ENCODE assay signal across 16 mouse cellular contexts in the genomic region with DNA sequence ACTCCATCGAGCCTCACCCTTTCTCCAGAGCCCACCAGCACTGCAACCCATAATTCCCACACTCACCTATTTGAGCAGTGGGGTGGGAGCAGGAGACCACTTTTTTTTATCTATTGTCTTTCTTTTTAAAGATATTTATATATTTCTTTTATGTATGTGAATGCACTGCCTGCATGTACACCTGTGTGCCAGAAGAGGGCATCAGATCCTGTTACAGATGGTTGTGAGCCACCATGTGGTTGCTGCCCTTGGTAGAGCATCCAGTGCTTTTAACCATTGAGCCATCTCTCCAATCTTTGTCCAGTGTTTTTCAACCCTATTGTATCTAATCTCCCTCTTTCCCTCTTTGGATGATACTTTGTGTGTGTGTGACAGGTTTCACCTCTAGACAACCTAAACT.
A peak's percentile ranks its signal among the peaks of the same experiment; 100 is the strongest.
DNase-seq lines count a peak whose midpoint lies in the region; TF ChIP-seq lines count a peak whose summit lies in the region.
"Had no signal": no experiment of that assay in that cellular context is flagged by ENCODE, and none has a peak within 500 bp of the region (broad histone marks: within the 10 kb centered on the region; RNA-seq: fewer than 3 reads in every experiment).

No protein-coding gene starts in this region.

- intact Hi-C loops in left cerebral cortex, adult 2 months (cut with DNase I), result no loop called here
- intact Hi-C loops in left cerebral cortex, postnatal 4 days (cut with DNase I), result no loop called here

- dilution Hi-C loops in CH12.LX (cut with MboI; ENCODE audit: extremely low pct_ligation_motif_present, extremely low pct_unique_long_range_greater_than_20kb, low sequenced_read_pairs), result no loop called here

- H3K36me3 ChIP-seq in CH12.LX (replicated peaks in 1 of 2; ENCODE audit: control insufficient read depth in 1 of 2, insufficient read depth in 1 of 2, low read length in 1 of 2), result no peaks in the 10 kb centered on the region
- H3K36me3 ChIP-seq: hindbrain, embryonic 15.5 days; limb, embryonic 12.5 days; midbrain, embryonic 12.5 days had no signal

- 0 out of 2 replicates have a peak, but pooled peaks have one; percentile 11 for TF ChIP-seq CTCF in cerebellum, adult 2 months (IDR thresholded peaks at IDR 0.05; ENCODE audit: borderline replicate concordance, insufficient read depth, low read depth, low read length)
- peak; percentile 16 for TF ChIP-seq CTCF in left cerebral cortex, adult 2 months (IDR thresholded peaks at IDR 0.05)
- peak in 1 of 2 experiments; percentile 70; a peak in 2 of 4 replicates for TF ChIP-seq CTCF in CH12.LX (conservative IDR thresholded peaks at IDR 0.05 in 1 of 2, IDR thresholded peaks at IDR 0.05 in 1 of 2; ENCODE audit: low read depth in 2 of 2, low read length in 2 of 2)

- no peak overlapping the region for H3K4me3 ChIP-seq in cerebellum, adult 2 months (replicated peaks; ENCODE audit: insufficient read depth, low read depth, low read length)
- H3K4me3 ChIP-seq in left cerebral cortex, adult 2 months, result no peak overlapping the region
- H3K4me3 ChIP-seq in CH12.LX (replicated peaks in 1 of 3; ENCODE audit: low read depth in 2 of 3, low read length in 2 of 3, poor library complexity in 1 of 3), result no peak overlapping the region
- H3K4me3 ChIP-seq: hindbrain, embryonic 15.5 days; limb, embryonic 12.5 days; midbrain, embryonic 12.5 days had no signal

- H3K4me2 ChIP-seq in CH12.LX (ENCODE audit: insufficient read depth, low read depth, poor library complexity, severe bottlenecking), result no peak overlapping the region
- H3K4me2 ChIP-seq: hindbrain, embryonic 15.5 days; limb, embryonic 12.5 days; midbrain, embryonic 12.5 days had no signal

- peaks cover 4% of the 10 kb centered on the region for H3K9me3 ChIP-seq in CH12.LX (replicated peaks; ENCODE audit: low read length)
- H3K9me3 ChIP-seq: hindbrain, embryonic 15.5 days; limb, embryonic 12.5 days; midbrain, embryonic 12.5 days had no signal

- no peaks in the 10 kb centered on the region for H3K79me2 ChIP-seq in CH12.LX (replicated peaks; ENCODE audit: control insufficient read depth, extremely low read depth, insufficient read depth, poor library complexity, severe bottlenecking)

- peak; percentile 41 for TF ChIP-seq RAD21 in CH12.LX (IDR thresholded peaks at IDR 0.05; ENCODE audit: low read depth, low read length)

- DNase-seq in cerebellum, adult 2 months, result no peak
- no peak for DNase-seq in cerebellum, adult 9-10 months
- no peak for DNase-seq in left cerebral cortex, adult 2 months (ENCODE audit: extremely low spot score in 1 of 2, low spot score in 2 of 2)
- no peak for DNase-seq in left cerebral cortex, postnatal 4 days
- peak; percentile 6 for DNase-seq in CH12.LX (ENCODE audit: extremely low read depth)
- peak; percentile 40 for DNase-seq in ZHBTc4 (ENCODE audit: low read depth, low spot score)
- no peak for DNase-seq in spleen, adult 18-20 months
- DNase-seq in embryo, embryonic 10 days (ENCODE audit: low spot score), result no peak
- DNase-seq: cerebellum, adult 18-20 months; embryo, embryonic 11 days; kidney, postnatal 10 days; lung, postnatal 14 days; right cerebral cortex, postnatal 25 days had no signal

- H3K27me3 ChIP-seq in cerebellum, adult 2 months (ENCODE audit: control insufficient read depth, insufficient read depth, low read length), result no peaks in the 10 kb centered on the region
- H3K27me3 ChIP-seq in CH12.LX (replicated peaks), result no peaks in the 10 kb centered on the region
- H3K27me3 ChIP-seq: hindbrain, embryonic 15.5 days; limb, embryonic 12.5 days; midbrain, embryonic 12.5 days had no signal

- no peak for TF ChIP-seq EP300 in CH12.LX (IDR thresholded peaks at IDR 0.05; ENCODE audit: low read length)

- TF ChIP-seq POLR2A in cerebellum, adult 2 months (IDR thresholded peaks at IDR 0.05; ENCODE audit: borderline replicate concordance, insufficient read depth, low read length), result no peak
- TF ChIP-seq POLR2A in CH12.LX (IDR thresholded peaks at IDR 0.05; ENCODE audit: low read depth, low read length), result no peak

- H3K9ac ChIP-seq in CH12.LX (ENCODE audit: insufficient read depth, low read depth), result no peak overlapping the region
- H3K9ac ChIP-seq: hindbrain, embryonic 15.5 days; limb, embryonic 12.5 days; midbrain, embryonic 12.5 days had no signal

- in situ Hi-C loops in CH12.LX (cut with MboI; ENCODE audit: low pct_ligation_motif_present, low pct_unique_long_range_greater_than_20kb, low sequenced_read_pairs), result no loop called here

- WGBS in cerebellum, adult 2 months, result 92% methylated on average over 1 of the region's 1 CpGs

- H3K4me1 ChIP-seq in cerebellum, adult 2 months (ENCODE audit: control insufficient read depth, insufficient read depth, low read length), result peaks cover 4% of the 10 kb centered on the region; the same call in 1 of the 2 replicates
- no peaks in the 10 kb centered on the region for H3K4me1 ChIP-seq in CH12.LX (ENCODE audit: control insufficient read depth in 1 of 2, insufficient read depth in 2 of 2)

- no peak overlapping the region for H3K27ac ChIP-seq in cerebellum, adult 2 months (ENCODE audit: insufficient read depth, low read length)
- no peak overlapping the region for H3K27ac ChIP-seq in left cerebral cortex, adult 2 months
- H3K27ac ChIP-seq in CH12.LX (ENCODE audit: insufficient read depth, low read depth), result no peak overlapping the region
- H3K27ac ChIP-seq: hindbrain, embryonic 15.5 days; limb, embryonic 12.5 days; midbrain, embryonic 12.5 days had no signal

TF ChIP-seq in CH12.LX, 34 proteins besides CTCF, POLR2A, EP300 and RAD21:
- peak; percentile 48 for TF ChIP-seq SMC3 (IDR thresholded peaks at IDR 0.05; ENCODE audit: low read depth, low read length)
- TF ChIP-seq UBTF (IDR thresholded peaks at IDR 0.05; ENCODE audit: low read depth, low read length), result no peak
- TF ChIP-seq MYC (IDR thresholded peaks at IDR 0.05; ENCODE audit: low read depth, low read length), result peak; percentile 72; the same call in 1 of the 2 replicates
TF ChIP-seq in CH12.LX: peak in this region for 2.

Comparison
In these comparisons a context has a peak if more than half of its experiments do, and no peak if none do; other contexts are left out.
1. DNase-seq: peak in CH12.LX (single experiment) and ZHBTc4 (single experiment); none in cerebellum, adult 2 months (0 of 2), cerebellum, adult 9-10 months (single experiment), left cerebral cortex, adult 2 months (0 of 2), left cerebral cortex, postnatal 4 days (single experiment), spleen, adult 18-20 months (0 of 2) and embryo, embryonic 10 days (single experiment).